Mouse (Mus musculus) liver, adult 2 months (tissue): ENCODE results near the gene Gpr157. TPM values are rescaled to one million over a fixed set of nuclear protein-coding genes. Genes with fewer than 3 reads are reported as not detected.

Source experiments
- DNase-seq: peaks from one replicate; pipeline ENCODE4 v3.0.0-alpha.2; 2011; ENCODE audit warnings: low read depth, low spot score; ENCODE audit errors: extremely low read depth
- H3K27ac ChIP-seq: fragments of 200-500 bp; replicated peaks from 2 replicates; pipeline ENCODE4 v1.5.1; 2012; ENCODE audit warnings: low read depth, mild to moderate bottlenecking, control low read depth, inconsistent platforms, low read length; ENCODE audit not compliant: insufficient read depth
- H3K27me3 ChIP-seq: fragments of 200-500 bp; 2 replicates; pipeline ENCODE4 v1.6.1; 2012; ENCODE audit warnings: mild to moderate bottlenecking, moderate library complexity, low read length, inconsistent platforms; ENCODE audit not compliant: control insufficient read depth, insufficient read depth
- H3K36me3 ChIP-seq: fragments of 200-500 bp; 2 replicates; pipeline ENCODE4 v1.6.1; 2012; ENCODE audit warnings: low read length, inconsistent platforms; ENCODE audit not compliant: control insufficient read depth, insufficient read depth
- H3K4me1 ChIP-seq: fragments of 200-500 bp; 2 replicates; pipeline ENCODE4 v1.6.1; 2011; ENCODE audit warnings: low read length; ENCODE audit not compliant: control insufficient read depth, insufficient read depth
- H3K4me3 ChIP-seq: fragments of 200-500 bp; 2 replicates; pipeline ENCODE4 v1.5.1; 2011; ENCODE audit warnings: low read depth, mild to moderate bottlenecking, control low read depth, low read length, moderate library complexity; ENCODE audit not compliant: insufficient read depth
- H3K79me2 ChIP-seq: fragments of 200-500 bp; 2 replicates; pipeline ENCODE4 v1.6.1; 2012; ENCODE audit warnings: inconsistent platforms, mild to moderate bottlenecking, low read length, moderate library complexity; ENCODE audit not compliant: control insufficient read depth, insufficient read depth
- H3K9ac ChIP-seq: fragments of 200-500 bp; 2 replicates; pipeline ENCODE4 v1.6.1; 2012; ENCODE audit warnings: low read depth, mild to moderate bottlenecking, control low read depth, inconsistent platforms, low read length
- CTCF ChIP-seq: fragments of 200-500 bp; IDR thresholded peaks from 2 replicates; pipeline ENCODE4 v1.5.1; 2011; ENCODE audit warnings: low read depth, low read length, control low read depth
- POLR2A ChIP-seq: fragments of 200-500 bp; IDR thresholded peaks from 2 replicates; pipeline ENCODE4 v1.6.1; 2011; ENCODE audit warnings: low read length, control low read depth; ENCODE audit not compliant: insufficient read depth; ENCODE audit errors: extremely low read depth
- WGBS: fragments of 180-500 bp; shearing (Covaris S2); methylation state at CpG from one replicate; pipeline ENCODE4 v1.1.7; 2018; 5-methylcytosine and 5-hydroxymethylcytosine counted together
- polyA plus RNA-seq: library from polyadenylated mRNA; depleted of rRNA; stranded (reverse); fragments of >200 nt; gene quantifications from 2 replicates; pipeline ENCODE4 v1.2.3, GENCODE M21; 2012
- total RNA-seq: library from RNA; depleted of rRNA; stranded (reverse); fragments of >200 nt; gene quantifications from 2 replicates; pipeline ENCODE4 v1.2.3, GENCODE M21; 2014

Gpr157 gene
- total and polyA plus RNA-seq, 2 experiments: 1.6 to 2.0 TPM

- Histone ChIP-seq H3K27me3 (no peaks in the 10 kb centered on the region), H3K27ac (no peak overlapping the region), H3K79me2 (no peaks in the 10 kb centered on the region), H3K4me1 (peaks cover 7% of the 10 kb centered on the region; the same call in 1 of the 2 replicates), H3K4me3 (no peak overlapping the region), H3K9ac (no peak overlapping the region), H3K36me3 (no peaks in the 10 kb centered on the region)
- TF ChIP-seq POLR2A (no peak), CTCF (no peak)
- WGBS: 84% methylated on average over 16 of the region's 16 CpGs
- DNase-seq: no peak
Observed at GRCm38 (mm10) chr4:150061432-150062225, 25.5 kb upstream of the Gpr157 start.

DNA sequence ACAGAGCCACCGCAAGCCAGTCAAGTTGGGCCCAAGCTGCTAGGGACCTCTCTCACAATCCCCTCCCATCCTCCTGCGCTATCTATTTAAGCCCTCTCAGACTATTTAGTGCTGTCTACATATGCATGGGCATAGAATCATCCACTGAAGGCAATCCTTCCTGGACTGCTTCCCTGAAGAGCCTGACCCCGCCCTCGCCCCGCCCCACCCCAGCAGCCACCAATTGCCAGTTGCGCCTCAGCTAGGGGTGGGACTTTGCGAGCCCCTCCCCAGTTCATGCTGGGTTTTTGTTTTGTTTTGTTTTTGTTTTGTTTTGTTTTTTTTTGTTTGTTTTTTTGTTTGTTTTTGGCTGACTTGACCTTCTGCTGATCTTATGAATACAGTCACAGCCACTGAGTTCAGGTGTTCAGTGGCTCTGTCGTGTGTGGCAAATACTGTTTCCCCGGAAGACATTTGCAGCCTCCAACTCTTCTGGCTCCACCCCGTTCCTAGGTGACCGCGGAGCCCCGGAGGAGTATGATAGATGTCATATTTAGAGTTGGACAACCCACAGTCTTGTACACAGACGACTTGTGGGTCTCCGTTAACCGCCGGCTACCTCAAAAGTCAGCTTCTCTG is 20.4 kb upstream of the Gpr157 start:
- WGBS: 87% methylated on average over 17 of the region's 17 CpGs

GRCm38 (mm10) chr4:150068216-150068615 is 18.9 kb upstream of the Gpr157 start:
- DNase-seq: no peak
- Histone ChIP-seq H3K9ac (no peak overlapping the region), H3K4me1 (peaks cover 4% of the 10 kb centered on the region; the same call in 1 of the 2 replicates), H3K27ac (no peak overlapping the region), H3K4me3 (no peak overlapping the region), H3K79me2 (no peaks in the 10 kb centered on the region), H3K36me3 (no peaks in the 10 kb centered on the region), H3K27me3 (no peaks in the 10 kb centered on the region)
- WGBS: 88% methylated on average over 12 of the region's 12 CpGs
- no peak for TF ChIP-seq POLR2A
- TF ChIP-seq CTCF: no peak

More for the DNA sequence above, 20.4 kb upstream of the Gpr157 start:
- no peak overlapping the region for H3K27ac ChIP-seq
- no peak overlapping the region; the same call in 1 of the 2 replicates for H3K4me3 ChIP-seq
- no peaks in the 10 kb centered on the region for H3K27me3 ChIP-seq
- H3K36me3 ChIP-seq: no peaks in the 10 kb centered on the region
- no peak for DNase-seq
- no peak overlapping the region for H3K9ac ChIP-seq
- TF ChIP-seq POLR2A (no peak), CTCF (no peak)
- peaks cover 4% of the 10 kb centered on the region; the same call in 1 of the 2 replicates for H3K4me1 ChIP-seq
- no peaks in the 10 kb centered on the region for H3K79me2 ChIP-seq

DNA sequence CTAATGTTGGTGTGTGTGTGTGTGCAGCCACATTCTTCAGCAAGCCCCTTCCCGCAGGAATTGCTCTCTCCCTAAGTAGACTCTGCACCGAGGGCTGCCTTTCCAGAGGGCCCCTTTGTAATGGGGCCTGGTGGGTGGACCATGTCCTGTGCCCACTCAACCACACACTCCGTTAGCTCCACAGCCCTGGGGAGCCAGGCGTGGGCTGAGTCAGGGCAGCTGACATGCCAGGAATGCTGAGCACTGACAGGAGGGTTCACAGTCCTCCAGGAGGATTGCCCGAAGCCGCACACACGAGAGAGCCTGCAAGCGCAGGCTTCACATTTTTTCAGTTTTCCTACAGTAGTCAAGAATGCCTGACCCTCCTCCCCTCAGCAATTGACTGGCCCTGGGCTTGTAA is 17.0 kb upstream of the Gpr157 start:
- no peak overlapping the region for H3K27ac ChIP-seq
- no peaks in the 10 kb centered on the region for H3K36me3 ChIP-seq
- DNase-seq: no peak
- H3K4me1 ChIP-seq: peaks cover 4% of the 10 kb centered on the region; the same call in 1 of the 2 replicates
- 86% methylated on average over 8 of the region's 8 CpGs for WGBS
- no peaks in the 10 kb centered on the region for H3K27me3 ChIP-seq
- no peak overlapping the region for H3K9ac ChIP-seq
- H3K4me3 ChIP-seq: no peak overlapping the region
- H3K79me2 ChIP-seq: no peaks in the 10 kb centered on the region
- TF ChIP-seq CTCF (no peak), POLR2A (no peak)

- H3K36me3 ChIP-seq: no peaks in the 10 kb centered on the region
Observed at GRCm38 (mm10) chr4:150072416-150073101, 14.6 kb upstream of the Gpr157 start.

More at GRCm38 (mm10) chr4:150072416-150073101, 14.6 kb upstream of the Gpr157 start:
- no peak overlapping the region for H3K27ac ChIP-seq
- H3K27me3 ChIP-seq: no peaks in the 10 kb centered on the region
- H3K4me1 ChIP-seq: no peaks in the 10 kb centered on the region
- WGBS: 76% methylated on average over 15 of the region's 15 CpGs
- DNase-seq: no peak
- no peak overlapping the region for H3K4me3 ChIP-seq
- TF ChIP-seq POLR2A (no peak), CTCF (no peak)
- H3K79me2 ChIP-seq: no peaks in the 10 kb centered on the region
- no peak overlapping the region for H3K9ac ChIP-seq
